Mouse (Mus musculus): ENCODE data around the gene St8sia4.
"Not testable (repeated sequence)": the region's sequence is repeated elsewhere in the genome, so short reads cannot be mapped to it uniquely, and the experiment has no call there.

Gene St8sia4

GRCm38 (mm10) chr1:95596825-95597224, 70.5 kb downstream of the St8sia4 start:
- DNase-seq (ENCODE audit: low read depth, low spot score), result no peak

GRCm38 (mm10) chr1:95591101-95591500, 76.3 kb downstream of the St8sia4 start:
- no peak for DNase-seq (ENCODE audit: low read depth, low spot score)

- peak; percentile 43 for DNase-seq (ENCODE audit: low read depth, low spot score)
Measured at GRCm38 (mm10) chr1:95590108-95590507, 77.3 kb downstream of the St8sia4 start.

- DNase-seq (ENCODE audit: low read depth, low spot score), result no peak
Measured at GRCm38 (mm10) chr1:95589471-95589870, 77.9 kb downstream of the St8sia4 start.

- DNase-seq (ENCODE audit: low read depth, low spot score), result no peak
Measured at GRCm38 (mm10) chr1:95583310-95583709, 84.1 kb downstream of the St8sia4 start.

GRCm38 (mm10) chr1:95582264-95582663, 85.1 kb downstream of the St8sia4 start:
- DNase-seq (ENCODE audit: low read depth, low spot score), result no peak

GRCm38 (mm10) chr1:95572619-95573540, 94.5 kb downstream of the St8sia4 start:
- no peak for DNase-seq (ENCODE audit: low read depth, low spot score)

- DNase-seq (ENCODE audit: low read depth, low spot score), result no peak
Measured at GRCm38 (mm10) chr1:95571106-95571505, 96.3 kb downstream of the St8sia4 start.

GRCm38 (mm10) chr1:95554556-95554955, 112.8 kb downstream of the St8sia4 start:
- DNase-seq (ENCODE audit: low read depth, low spot score), result not testable (repeated sequence)

- no peak for DNase-seq (ENCODE audit: low read depth, low spot score)
Measured at GRCm38 (mm10) chr1:95541460-95541859, 125.9 kb downstream of the St8sia4 start.
